Mouse (Mus musculus) lung, postnatal 0 days (tissue): Measurements from ENCODE around the gene Cd300ld5. TPM values are rescaled to one million over a fixed set of nuclear protein-coding genes. Genes with fewer than 3 reads are reported as not detected.

Source experiments
- ATAC-seq: fragments of 200-750 bp; cut with Nextera tagmentation; 2 replicates; pipeline ENCODE4 v1.8.0; 2017; ENCODE audit warnings: moderate library complexity
- DNase-seq: peaks from one replicate; pipeline ENCODE4 v3.0.0-alpha.2; 2016; ENCODE audit warnings: low spot score
- H3K27ac ChIP-seq: fragments of 300-500 bp; sonication (generic); 2 replicates; pipeline ENCODE4 v1.5.1; 2014; ENCODE audit warnings: antibody characterized with exemption, mild to moderate bottlenecking, low read length, mixed read lengths
- H3K27me3 ChIP-seq: fragments of 300-500 bp; sonication (generic); replicated peaks from 2 replicates; pipeline ENCODE4 v1.6.1; 2014; ENCODE audit warnings: low read length, mixed read lengths; ENCODE audit not compliant: insufficient read depth
- H3K36me3 ChIP-seq: fragments of 300-500 bp; sonication (generic); 2 replicates; pipeline ENCODE4 v1.6.1; 2014; ENCODE audit warnings: low read length, mixed read lengths; ENCODE audit not compliant: insufficient read depth
- H3K4me1 ChIP-seq: fragments of 300-500 bp; sonication (generic); 2 replicates; pipeline ENCODE4 v1.6.1; 2014; ENCODE audit warnings: antibody characterized with exemption, low read depth, low read length, mixed read lengths; ENCODE audit not compliant: insufficient read depth
- H3K4me2 ChIP-seq: fragments of 300-500 bp; sonication (generic); replicated peaks from 2 replicates; pipeline ENCODE4 v1.6.1; 2014; ENCODE audit warnings: low read depth, mild to moderate bottlenecking, low read length, moderate library complexity, mixed read lengths
- H3K4me3 ChIP-seq: fragments of 300-500 bp; sonication (generic); 2 replicates; pipeline ENCODE4 v1.5.1; 2014; ENCODE audit warnings: low read depth, low read length
- H3K9ac ChIP-seq: fragments of 300-500 bp; sonication (generic); replicated peaks from 2 replicates; pipeline ENCODE4 v1.6.1; 2014; ENCODE audit warnings: low read depth, mild to moderate bottlenecking
- H3K9me3 ChIP-seq: fragments of 300-500 bp; sonication (generic); 2 replicates; pipeline ENCODE4 v1.6.1; 2016; ENCODE audit warnings: low read length, mixed read lengths
- CTCF ChIP-seq: IDR thresholded peaks from 2 replicates; pipeline ENCODE4 v1.5.1; 2016; ENCODE audit warnings: antibody characterized with exemption, mild to moderate bottlenecking
- EP300 ChIP-seq: IDR thresholded peaks from 2 replicates; pipeline ENCODE4 v1.6.1; 2016; ENCODE audit warnings: antibody characterized with exemption, mild to moderate bottlenecking, control low read depth
- WGBS: fragments of 180-500 bp; shearing (Covaris S2); extraction: QIAGEN DNeasy Blood & Tissue Kit; methylation state at CpG from one replicate; pipeline ENCODE4 v1.1.7; 2014; 5-methylcytosine and 5-hydroxymethylcytosine counted together
- polyA plus RNA-seq: library from polyadenylated mRNA; unstranded; fragments of >200 nt; fragmentation: Nextera tagmentation; extraction: Ambion mirVana; gene quantifications from 2 replicates; pipeline ENCODE4 v1.2.1, GENCODE M21; 2015

Cd300ld5 gene
- polyA plus RNA-seq, 1 experiment from 2014 or later: not detected

- H3K27ac ChIP-seq: no peak overlapping the region
- no peak for DNase-seq
- no peak for ATAC-seq
These were observed 43.8 kb upstream of the Cd300ld5 start for GRCm38 (mm10) chr11:115081373-115081772.

GRCm38 (mm10) chr11:115080886-115081285, 43.3 kb upstream of the Cd300ld5 start:
- ATAC-seq (no peak), DNase-seq (peak; percentile 83)

More at GRCm38 (mm10) chr11:115081373-115081772, 43.8 kb upstream of the Cd300ld5 start:
- Histone ChIP-seq H3K4me2 (no peak overlapping the region), H3K27me3 (peaks cover 4% of the 10 kb centered on the region; the same call in 1 of the 2 replicates), H3K36me3 (no peaks in the 10 kb centered on the region), H3K9ac (no peak overlapping the region), H3K9me3 (no peaks in the 10 kb centered on the region), H3K4me1 (no peaks in the 10 kb centered on the region), H3K4me3 (no peak overlapping the region)
- WGBS: 59% methylated on average over 3 of the region's 3 CpGs
- no peak for TF ChIP-seq CTCF
- TF ChIP-seq EP300: no peak

GRCm38 (mm10) chr11:115078680-115079079, 41.1 kb upstream of the Cd300ld5 start:
- 78% methylated on average over 5 of the region's 5 CpGs for WGBS
- ATAC-seq: no peak
- TF ChIP-seq CTCF: no peak
- TF ChIP-seq EP300: no peak
- Histone ChIP-seq H3K4me2 (no peak overlapping the region), H3K9me3 (no peaks in the 10 kb centered on the region), H3K4me1 (no peaks in the 10 kb centered on the region), H3K36me3 (no peaks in the 10 kb centered on the region), H3K27me3 (0 out of 2 replicates have a peak, but pooled peaks cover under 1% of the 10 kb centered on the region), H3K27ac (no peak overlapping the region), H3K4me3 (no peak overlapping the region), H3K9ac (no peak overlapping the region)
- no peak for DNase-seq

More at GRCm38 (mm10) chr11:115080886-115081285, 43.3 kb upstream of the Cd300ld5 start:
- Histone ChIP-seq H3K27me3 (peaks cover 4% of the 10 kb centered on the region; the same call in 1 of the 2 replicates), H3K9ac (no peak overlapping the region), H3K9me3 (no peaks in the 10 kb centered on the region), H3K36me3 (no peaks in the 10 kb centered on the region), H3K4me3 (no peak overlapping the region), H3K4me2 (no peak overlapping the region), H3K27ac (no peak overlapping the region), H3K4me1 (no peaks in the 10 kb centered on the region)
- 33% methylated on average over 13 of the region's 13 CpGs for WGBS
- no peak for TF ChIP-seq EP300
- TF ChIP-seq CTCF: peak; percentile 91

- Histone ChIP-seq H3K4me2 (no peak overlapping the region), H3K4me1 (no peaks in the 10 kb centered on the region), H3K9me3 (no peaks in the 10 kb centered on the region), H3K36me3 (no peaks in the 10 kb centered on the region), H3K4me3 (no peak overlapping the region), H3K27me3 (no peaks in the 10 kb centered on the region), H3K27ac (no peak overlapping the region), H3K9ac (no peak overlapping the region)
- 100% methylated on average over 1 of the region's 1 CpGs for WGBS
- ATAC-seq (no peak), DNase-seq (no peak)
- TF ChIP-seq CTCF (no peak), EP300 (no peak)
These were observed 39.9 kb upstream of the Cd300ld5 start for GRCm38 (mm10) chr11:115077436-115077835.

GRCm38 (mm10) chr11:115075859-115076258, 38.3 kb upstream of the Cd300ld5 start:
- Histone ChIP-seq H3K9ac (no peak overlapping the region), H3K4me1 (0 out of 2 replicates have a peak, but pooled peaks cover 3% of the 10 kb centered on the region), H3K27me3 (no peaks in the 10 kb centered on the region), H3K4me2 (no peak overlapping the region), H3K9me3 (no peaks in the 10 kb centered on the region), H3K4me3 (no peak overlapping the region), H3K36me3 (no peaks in the 10 kb centered on the region), H3K27ac (no peak overlapping the region)
- 34% methylated on average over 5 of the region's 5 CpGs for WGBS
- no peak for ATAC-seq
- TF ChIP-seq CTCF: no peak
- no peak for TF ChIP-seq EP300
- DNase-seq: no peak

- TF ChIP-seq EP300: no peak
- TF ChIP-seq CTCF: no peak
- H3K36me3 ChIP-seq: no peaks in the 10 kb centered on the region
- no peaks in the 10 kb centered on the region for H3K27me3 ChIP-seq
- H3K9me3 ChIP-seq: no peaks in the 10 kb centered on the region
- H3K9ac ChIP-seq: no peak overlapping the region
- WGBS: 36% methylated on average over 7 of the region's 7 CpGs
- DNase-seq (no peak), ATAC-seq (no peak)
- 0 out of 2 replicates have a peak, but pooled peaks cover 3% of the 10 kb centered on the region for H3K4me1 ChIP-seq
- H3K4me3 ChIP-seq: no peak overlapping the region
- H3K27ac ChIP-seq: no peak overlapping the region
- H3K4me2 ChIP-seq: no peak overlapping the region
These were observed 37.8 kb upstream of the Cd300ld5 start for GRCm38 (mm10) chr11:115075407-115075806.
